Mouse (Mus musculus) gastrocnemius, postnatal 14 days (tissue): ENCODE results near the gene Ankrd33b. TPM values are rescaled to one million over a fixed set of nuclear protein-coding genes. Genes with fewer than 3 reads are reported as not detected.

Source experiments
- DNase-seq: peaks from one replicate; pipeline ENCODE4 v3.0.0; 2021; ENCODE audit warnings: mixed read lengths
- intact Hi-C: fragments of 180-260 bp; cut with DNase I; formaldehyde crosslinking; loops from one replicate; pipeline ENCODE4 v1.15.1; 2025; ENCODE audit warnings: low total_unique reads
- total RNA-seq, 2 experiments: library from RNA; stranded (reverse); gene quantifications; 2 replicates each; pipeline ENCODE4 v1.2.3; 2021

The Ankrd33b gene
- total RNA-seq, 2 experiments from 2014 or later, result 5.3 to 6.3 TPM

GRCm38 (mm10) chr15:31344811-31345211 is 22.7 kb downstream of the Ankrd33b start:
- intact Hi-C loops, result no loop called here

GRCm38 (mm10) chr15:31343602-31344001 is 23.9 kb downstream of the Ankrd33b start:
- DNase-seq, result no peak
- intact Hi-C loops, result no loop called here

More at GRCm38 (mm10) chr15:31344811-31345211, 22.7 kb downstream of the Ankrd33b start:
- no peak for DNase-seq

GRCm38 (mm10) chr15:31342496-31342901 is 25.0 kb downstream of the Ankrd33b start:
- intact Hi-C loops, result no loop called here
- DNase-seq, result no peak

DNA sequence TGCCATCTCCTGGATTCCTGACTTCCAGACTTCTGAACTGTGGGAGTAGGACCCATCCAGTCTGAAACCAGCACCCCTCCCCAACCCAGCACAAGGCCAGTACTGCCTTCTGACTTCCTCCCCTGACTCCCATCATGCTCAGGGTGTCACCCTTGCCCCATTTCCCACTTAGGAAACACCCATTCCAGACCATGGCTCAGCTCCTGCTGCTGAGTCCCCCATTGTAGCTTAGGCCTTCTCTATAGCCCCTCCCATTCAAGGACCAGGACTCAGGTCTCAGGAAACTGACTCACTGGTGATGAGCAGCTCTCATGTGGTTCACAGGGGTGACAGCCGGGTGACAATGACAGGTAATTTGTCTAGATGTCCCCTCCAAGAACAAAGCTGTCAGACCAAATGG is 25.5 kb downstream of the Ankrd33b start:
- no peak for DNase-seq
- intact Hi-C loops, result no loop called here

DNA sequence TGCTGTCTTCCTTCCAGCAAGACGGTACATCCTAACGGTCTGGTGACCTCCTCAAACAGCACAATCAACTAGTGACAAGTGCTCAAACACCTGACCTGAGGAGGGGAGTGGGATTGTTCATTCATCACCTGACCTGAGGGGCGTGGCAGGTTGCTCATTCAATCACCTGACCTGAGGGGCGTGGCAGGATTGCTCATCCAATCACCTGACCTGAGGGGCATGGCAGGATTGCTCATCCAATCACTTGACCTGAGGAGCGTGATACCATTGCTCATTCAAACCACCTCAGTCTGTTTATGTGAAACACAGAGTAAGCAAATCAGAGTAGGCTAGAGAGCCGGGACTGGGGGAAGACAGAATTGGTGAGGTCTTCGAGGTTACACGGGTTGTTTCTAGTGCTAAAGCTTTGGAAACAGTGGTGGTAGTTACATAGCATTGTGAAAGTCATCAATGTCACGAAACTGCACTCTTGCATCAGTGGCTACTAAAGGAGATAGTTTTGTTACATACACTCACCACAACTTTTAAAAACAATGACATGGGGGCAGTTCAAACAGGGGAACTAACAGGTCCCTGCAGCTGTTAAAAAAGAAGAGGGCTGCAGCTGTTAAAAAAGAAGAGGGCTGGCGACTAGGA is 28.8 kb downstream of the Ankrd33b start:
- intact Hi-C loops, result no loop called here
- DNase-seq, result no peak

GRCm38 (mm10) chr15:31337983-31338382 is 29.5 kb downstream of the Ankrd33b start:
- intact Hi-C loops, result no loop called here
- DNase-seq, result no peak

DNA sequence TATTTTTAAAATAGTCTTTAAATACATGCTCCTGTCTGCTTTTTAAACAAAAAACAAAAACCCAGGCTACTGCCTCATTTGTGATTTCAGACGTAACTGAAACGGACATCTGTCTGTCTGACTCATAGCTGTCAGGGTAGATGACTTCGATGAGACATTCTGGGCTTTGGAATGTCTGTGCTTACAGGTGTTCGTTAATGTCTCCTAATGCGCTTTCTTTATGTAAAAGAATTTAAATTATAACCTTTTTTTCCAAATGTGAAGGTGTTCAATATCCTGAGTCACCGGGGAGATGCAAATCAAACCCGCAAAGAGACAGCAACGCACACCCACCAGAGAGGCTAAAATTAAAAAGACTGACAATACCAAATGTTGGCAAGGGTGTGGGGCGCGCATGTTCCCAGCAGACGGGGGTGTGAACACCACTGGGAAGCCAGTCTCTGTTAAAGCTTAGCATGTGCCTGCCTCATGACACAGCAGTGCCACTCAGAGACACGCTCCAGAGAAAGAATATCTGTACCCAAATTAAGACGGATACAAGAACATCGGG is 30.3 kb downstream of the Ankrd33b start:
- intact Hi-C loops, result no loop called here
- DNase-seq, result no peak

GRCm38 (mm10) chr15:31336685-31337084 is 30.8 kb downstream of the Ankrd33b start:
- DNase-seq, result peak; percentile 5
- intact Hi-C loops, result no loop called here

GRCm38 (mm10) chr15:31334829-31335228 is 32.7 kb downstream of the Ankrd33b start:
- no peak for DNase-seq
- intact Hi-C loops, result no loop called here

GRCm38 (mm10) chr15:31332541-31333163 is 34.9 kb downstream of the Ankrd33b start:
- intact Hi-C loops, result no loop called here
- no peak for DNase-seq

DNA sequence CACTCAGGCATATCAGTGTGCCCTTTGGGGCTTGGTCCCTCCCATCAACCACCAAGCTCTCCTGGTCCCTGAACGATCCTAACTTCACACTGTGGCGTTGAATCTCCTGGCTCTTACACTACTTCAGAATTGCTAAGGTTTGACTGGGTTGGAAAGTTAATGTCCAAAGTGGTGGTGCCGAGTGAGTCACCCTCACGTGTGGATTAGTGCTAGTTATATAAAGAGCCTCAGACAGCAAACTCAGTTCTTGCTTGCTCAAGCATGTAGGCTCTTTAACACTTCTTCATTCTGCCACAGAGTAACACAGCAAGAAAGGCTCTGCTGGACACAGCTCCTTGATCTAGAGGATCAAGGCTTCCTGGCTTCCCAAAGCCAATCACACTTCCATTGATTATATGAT is 35.8 kb downstream of the Ankrd33b start:
- DNase-seq, result no peak
- intact Hi-C loops, result no loop called here

DNA sequence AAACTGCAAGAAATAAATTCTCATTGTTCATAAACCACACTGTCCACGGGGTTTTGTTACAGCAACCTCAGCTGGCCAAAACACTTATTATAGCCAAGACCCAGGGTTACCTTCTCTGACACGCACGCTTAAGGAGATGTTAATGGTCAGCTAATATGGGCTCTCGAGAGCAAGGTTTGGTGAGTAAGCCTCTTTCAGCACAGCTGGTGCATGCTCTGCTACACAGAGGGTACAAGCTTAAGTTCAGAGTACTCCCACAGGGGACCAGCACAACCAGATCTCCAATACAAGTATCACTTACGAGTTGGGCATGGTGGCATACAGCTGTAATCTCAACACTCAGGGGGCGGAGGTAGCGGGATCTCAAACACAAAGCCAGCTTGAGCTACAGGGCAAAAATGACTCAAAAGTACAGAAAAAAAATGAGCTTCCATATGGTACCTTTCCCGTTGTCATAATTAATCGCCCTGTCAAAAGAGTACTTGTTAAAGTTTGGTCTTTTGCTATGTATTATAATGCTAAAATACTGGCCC is 39.4 kb downstream of the Ankrd33b start:
- intact Hi-C loops, result no loop called here
- DNase-seq, result no peak

GRCm38 (mm10) chr15:31325660-31326354 is 41.7 kb downstream of the Ankrd33b start:
- no peak for DNase-seq
- intact Hi-C loops, result no loop called here

GRCm38 (mm10) chr15:31324551-31324950 is 43.0 kb downstream of the Ankrd33b start:
- intact Hi-C loops, result no loop called here
- DNase-seq, result no peak

GRCm38 (mm10) chr15:31323684-31324083 is 43.8 kb downstream of the Ankrd33b start:
- intact Hi-C loops, result no loop called here
- no peak for DNase-seq

DNA sequence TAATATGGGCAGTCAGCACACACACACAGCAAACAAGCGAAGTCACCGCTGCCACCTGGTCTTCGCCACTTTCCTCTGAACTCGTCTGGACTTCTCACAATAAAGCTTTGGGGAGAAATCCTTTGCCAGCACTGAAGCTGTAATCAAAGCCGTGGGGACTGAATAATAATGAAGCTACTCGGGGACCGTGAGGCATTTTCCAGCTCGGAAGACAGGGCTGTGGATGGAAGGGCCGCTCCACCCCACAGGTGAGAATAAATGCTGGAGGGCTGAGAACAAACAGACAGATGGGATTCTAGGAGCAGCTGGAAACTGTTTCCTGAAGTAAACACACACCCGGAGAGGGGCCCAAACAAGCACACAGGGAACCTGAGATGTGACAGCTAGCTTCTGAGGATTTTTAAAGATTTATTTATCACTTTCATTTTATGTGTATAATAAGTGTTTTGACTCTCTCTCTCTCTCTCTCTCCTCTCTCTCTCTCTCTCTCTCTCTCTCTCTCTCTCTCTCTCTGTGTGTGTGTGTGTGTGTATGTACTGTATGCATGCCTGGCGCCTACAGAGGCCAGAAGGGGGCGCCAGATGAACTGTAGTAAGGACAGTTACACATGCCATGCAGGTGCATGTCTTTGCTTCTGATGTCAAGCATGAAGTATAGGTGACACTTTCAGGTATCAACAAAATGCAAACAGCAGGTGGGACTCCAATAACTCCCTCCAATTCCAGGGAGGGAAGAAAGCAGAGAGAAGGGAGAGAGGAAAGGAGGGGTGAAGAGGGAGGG is 46.7 kb downstream of the Ankrd33b start:
- DNase-seq, result no peak
- intact Hi-C loops, result no loop called here

DNA sequence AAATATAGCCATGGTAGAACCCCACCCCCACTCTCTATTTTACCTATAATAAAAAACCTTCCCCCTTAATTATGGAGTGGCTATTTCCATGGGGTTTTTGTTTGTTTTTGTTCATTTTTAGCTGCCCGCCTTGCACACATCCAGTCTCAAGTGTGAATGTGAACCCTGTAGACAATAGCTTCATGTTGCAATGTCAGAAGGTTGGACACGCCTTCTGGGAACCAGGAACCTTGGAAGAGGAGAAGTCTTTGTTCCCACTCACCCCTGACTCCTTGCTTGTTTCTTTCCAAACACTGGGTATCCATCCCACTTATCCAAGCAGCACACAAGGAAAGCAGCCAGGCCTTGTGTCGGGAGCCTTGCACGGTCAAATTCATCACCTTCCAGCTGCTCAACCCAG is 48.5 kb downstream of the Ankrd33b start:
- intact Hi-C loops, result loop anchor here (5.0 kb wide), 2 partner anchors 123 to 268 kb away; no protein-coding TSS in a partner anchor

GRCm38 (mm10) chr15:31318158-31318955 is 49.2 kb downstream of the Ankrd33b start:
- DNase-seq, result no peak

More for the DNA sequence above, 48.5 kb downstream of the Ankrd33b start:
- no peak for DNase-seq

More at GRCm38 (mm10) chr15:31318158-31318955, 49.2 kb downstream of the Ankrd33b start:
- intact Hi-C loops, result loop anchor here (5.0 kb wide), 2 partner anchors 124 to 269 kb away; no protein-coding TSS in a partner anchor
